Mouse (Mus musculus): Measurements from ENCODE around the gene Spats2.
"Not testable (repeated sequence)": the region's sequence is repeated elsewhere in the genome, so short reads cannot be mapped to it uniquely, and the experiment has no call there.

The Spats2 gene

DNA sequence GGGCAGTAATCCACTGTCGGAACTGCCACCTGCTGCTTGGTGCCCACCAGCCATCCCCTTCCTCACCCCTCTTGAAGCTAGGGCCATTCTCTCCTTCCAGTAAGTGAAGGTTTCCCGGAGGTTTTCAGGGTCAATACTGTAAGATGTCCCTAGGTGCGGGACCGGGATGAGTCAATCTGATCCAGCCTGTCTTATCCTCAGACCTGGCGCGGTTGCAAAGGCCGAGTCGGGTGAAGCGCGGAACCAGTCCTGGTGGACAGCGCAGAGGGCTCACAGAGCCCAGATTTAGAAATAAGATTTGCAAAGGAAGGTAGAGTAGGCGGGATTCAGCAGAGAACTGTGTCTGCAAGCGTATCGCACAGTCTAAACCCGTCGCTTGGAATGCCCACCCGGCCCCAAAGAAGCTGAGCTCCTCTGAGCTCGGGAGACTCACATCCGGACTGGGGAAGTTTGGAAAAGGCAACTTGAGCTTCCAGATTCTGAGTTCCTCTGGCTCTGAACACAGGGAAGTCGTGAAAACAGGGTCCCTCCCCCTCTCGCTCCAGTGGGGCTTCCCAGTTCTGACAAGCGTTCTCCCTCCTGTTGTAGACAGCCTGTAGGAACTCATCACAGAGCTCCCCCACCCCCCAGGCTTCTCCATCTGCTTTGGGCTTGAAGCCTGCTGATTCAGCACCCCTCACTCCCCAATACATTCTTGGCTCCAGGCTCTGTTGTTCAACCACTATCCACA is 99.5 kb downstream of the Spats2 start:
- DNase-seq = peak; percentile 36 to 51

GRCm38 (mm10) chr15:99226090-99226489 is 100.4 kb downstream of the Spats2 start:
- no peak for DNase-seq

- no peak for DNase-seq
These were observed 106.3 kb downstream of the Spats2 start for GRCm38 (mm10) chr15:99231998-99232397.

DNA sequence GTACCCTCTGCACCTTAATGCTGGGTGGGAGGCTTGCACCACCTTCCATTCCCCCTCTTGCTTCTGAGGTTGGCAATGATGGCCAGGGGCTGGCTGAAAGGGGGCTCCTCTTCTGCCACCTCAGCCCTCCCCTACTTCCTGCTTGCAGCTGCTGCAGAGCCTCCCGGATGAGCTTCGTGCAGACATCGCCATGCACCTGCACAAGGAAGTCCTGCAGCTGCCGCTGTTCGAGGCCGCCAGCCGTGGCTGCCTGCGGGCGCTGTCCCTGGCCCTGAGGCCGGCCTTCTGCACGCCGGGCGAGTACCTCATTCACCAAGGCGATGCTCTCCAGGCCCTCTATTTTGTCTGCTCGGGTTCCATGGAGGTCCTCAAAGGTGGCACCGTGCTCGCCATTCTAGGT is 108.0 kb downstream of the Spats2 start:
- DNase-seq = no peak

- no peak for DNase-seq
These were observed 108.8 kb downstream of the Spats2 start for GRCm38 (mm10) chr15:99234326-99235010.

GRCm38 (mm10) chr15:99238006-99238405 is 112.3 kb downstream of the Spats2 start:
- DNase-seq = no peak

DNA sequence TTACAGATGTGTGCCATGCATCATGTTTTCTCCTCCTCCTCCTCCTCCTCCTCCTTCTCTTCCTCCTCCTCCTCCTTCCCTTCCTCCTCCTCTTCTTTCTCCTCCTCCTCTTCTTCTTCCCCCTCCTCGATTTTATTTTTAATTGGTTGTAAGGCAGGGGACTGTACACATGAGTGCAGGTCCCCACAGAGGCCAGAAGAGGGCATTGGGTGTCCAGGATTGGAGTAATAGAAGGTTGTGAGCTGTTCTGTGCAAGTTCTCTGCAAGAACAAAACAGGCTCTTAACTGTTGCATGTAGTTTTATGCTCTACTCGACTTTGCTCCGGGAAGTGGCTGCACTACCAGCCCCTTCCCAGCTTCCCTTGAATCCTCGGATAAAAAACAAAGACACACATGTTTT is 114.4 kb downstream of the Spats2 start:
- DNase-seq = no peak

DNA sequence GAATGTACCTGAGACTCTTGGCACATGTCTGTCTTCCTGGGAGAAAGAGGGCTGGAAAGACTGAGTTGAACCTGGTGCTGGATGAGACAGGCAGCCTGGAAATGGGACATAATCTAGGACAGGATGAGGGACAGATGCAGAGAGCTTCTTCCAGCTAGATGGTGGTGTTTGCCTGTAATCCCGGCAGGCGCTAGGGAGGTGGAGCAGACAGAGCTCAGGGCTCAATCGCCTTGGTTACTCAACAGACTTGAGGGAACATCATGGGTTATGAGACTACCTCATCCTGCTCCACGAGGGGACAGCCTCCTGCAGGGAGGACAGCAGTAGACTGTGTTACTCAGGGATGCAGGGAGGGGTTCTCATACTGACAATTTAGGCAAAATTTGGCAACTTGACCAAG is 115.5 kb downstream of the Spats2 start:
- no peak for DNase-seq

- no peak for DNase-seq
These were observed 116.3 kb downstream of the Spats2 start for GRCm38 (mm10) chr15:99242045-99242444.

- peak; percentile 71 to 80 for DNase-seq
These were observed 121.0 kb downstream of the Spats2 start for GRCm38 (mm10) chr15:99246736-99247135.

DNA sequence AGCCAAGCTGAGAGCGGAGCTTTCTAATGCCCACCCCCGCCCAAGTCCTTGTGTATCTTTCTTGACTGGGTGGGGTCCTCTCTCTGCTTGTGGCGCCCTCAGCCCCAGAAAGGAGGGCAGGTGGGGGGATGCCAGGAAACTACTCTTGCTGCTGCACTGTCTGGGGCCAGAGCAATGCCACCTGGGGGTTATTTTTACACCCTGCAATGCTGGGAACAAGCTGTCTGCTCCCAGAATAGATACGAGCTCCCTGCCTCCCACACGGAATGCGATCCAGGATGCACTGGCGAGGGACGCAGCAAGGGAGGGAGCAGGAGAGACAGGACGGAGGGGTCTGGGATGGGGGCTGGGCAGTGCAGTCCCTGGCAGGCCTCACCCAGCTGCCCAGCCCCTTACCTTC is 123.3 kb downstream of the Spats2 start:
- no peak for DNase-seq

DNA sequence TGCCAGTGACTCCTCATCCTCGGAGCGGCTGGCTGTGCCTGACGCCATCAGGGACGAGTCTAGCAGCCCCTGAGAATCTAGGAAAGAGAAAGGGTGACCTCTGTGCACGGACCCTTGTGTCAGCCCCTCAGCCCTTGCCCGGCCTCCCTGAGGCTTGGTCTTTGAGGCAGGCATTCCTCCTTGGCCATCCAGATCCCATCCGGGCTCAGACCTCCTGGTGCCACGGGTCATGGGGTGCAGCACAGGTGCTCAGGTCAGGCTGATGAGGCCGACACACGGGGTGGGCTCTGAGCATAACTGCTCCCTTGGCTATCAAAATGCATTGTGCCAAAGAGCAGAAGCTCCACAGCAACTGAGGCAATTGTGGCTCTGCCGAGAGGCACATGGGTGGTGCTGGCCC is 124.2 kb downstream of the Spats2 start:
- DNase-seq = no peak

DNA sequence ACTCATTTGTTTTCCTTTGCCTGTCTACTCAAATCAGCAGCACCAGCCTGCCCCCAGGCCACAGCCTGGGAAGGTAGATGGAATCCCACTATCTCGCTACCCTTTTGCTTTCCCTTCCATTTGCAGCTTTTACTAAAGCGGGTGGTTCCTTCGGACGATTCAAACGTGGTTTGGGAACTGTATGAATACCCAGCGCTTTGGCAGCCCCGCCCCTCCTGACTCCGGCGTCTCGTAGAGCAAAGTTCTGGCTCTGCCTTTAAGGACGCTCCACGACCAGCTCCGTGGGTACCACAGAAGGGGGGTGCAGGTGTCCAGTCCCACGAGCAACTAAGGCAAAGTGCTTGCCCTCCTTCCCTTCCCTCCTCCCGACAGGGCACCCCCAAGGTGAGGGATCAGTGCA is 125.4 kb downstream of the Spats2 start:
- not testable (repeated sequence) for DNase-seq

DNA sequence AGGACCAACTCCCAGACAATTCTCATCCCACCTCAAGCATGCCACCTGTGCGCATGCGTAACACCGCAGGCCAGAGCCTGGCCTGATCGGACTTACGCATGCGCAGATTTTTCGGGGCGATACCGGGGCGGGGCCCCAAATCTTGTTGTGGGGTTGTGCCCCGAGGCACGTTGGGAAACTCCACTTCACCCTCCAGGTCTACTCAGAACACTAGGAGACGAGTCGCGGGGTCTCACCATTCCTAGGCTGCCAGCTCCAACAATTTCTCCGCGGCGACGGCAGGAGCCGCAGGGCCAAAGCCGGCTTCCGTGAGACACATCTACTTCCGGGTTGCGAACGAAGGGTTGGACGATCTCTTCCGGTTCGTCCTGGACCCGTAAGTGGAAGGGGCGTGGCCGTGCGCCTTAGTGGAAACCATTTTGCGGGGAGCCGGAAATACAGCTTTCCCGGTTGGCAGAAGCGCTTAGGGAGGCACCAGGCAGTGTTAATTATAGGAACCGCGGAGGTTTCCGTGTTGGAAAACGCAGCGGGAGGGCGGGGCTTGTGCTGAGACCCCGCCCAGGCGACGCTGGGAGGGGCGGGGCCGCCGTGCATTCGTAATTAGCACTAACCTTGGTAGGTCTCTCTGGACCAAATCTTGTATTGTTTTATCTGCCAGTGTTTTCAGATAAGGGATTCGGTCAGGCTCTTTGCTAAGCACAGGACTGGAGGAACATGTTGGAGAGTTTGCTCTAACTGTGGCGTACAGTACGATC is 126.1 kb downstream of the Spats2 start, which contains the start of gene Mcrs1:
Mcrs1 (minus strand) TSS at position 336 of the 755 bp plus-strand sequence.
- peak; percentile 99 for DNase-seq

GRCm38 (mm10) chr15:99252381-99253174 is 126.9 kb downstream of the Spats2 start:
- peak in 1 of 2 experiments; percentile 76 for DNase-seq

GRCm38 (mm10) chr15:99253175-99253479 is 127.4 kb downstream of the Spats2 start:
- not testable (repeated sequence) for DNase-seq

- DNase-seq = no peak
These were observed 128.1 kb downstream of the Spats2 start for GRCm38 (mm10) chr15:99253772-99254171.

- no peak for DNase-seq
These were observed 128.8 kb downstream of the Spats2 start for GRCm38 (mm10) chr15:99254477-99255005.

DNA sequence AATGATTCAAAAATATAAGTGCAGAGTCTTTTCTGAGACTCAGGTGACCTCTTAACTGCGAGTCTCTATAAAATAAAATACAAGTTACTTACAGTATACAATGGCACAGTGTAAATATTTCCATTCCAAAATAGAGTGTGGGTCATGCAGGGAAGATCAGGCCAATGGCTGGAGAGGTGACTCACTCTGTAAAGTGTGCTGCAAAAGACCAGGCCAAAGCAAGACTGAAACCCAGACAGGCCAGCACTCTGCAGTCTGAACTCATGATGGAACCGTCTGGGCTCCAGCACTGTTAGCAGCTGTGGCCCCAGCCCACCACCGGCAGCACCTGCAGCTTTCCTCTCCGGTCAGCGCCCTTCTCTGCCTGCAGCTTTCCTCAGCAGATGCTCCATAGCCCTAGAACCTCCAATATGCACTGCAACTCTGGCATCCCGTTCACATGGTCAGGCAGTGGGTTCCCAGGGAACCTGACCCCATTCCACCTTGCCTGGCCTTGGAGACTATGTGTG is 129.6 kb downstream of the Spats2 start:
- no peak for DNase-seq

GRCm38 (mm10) chr15:99259167-99259729 is 133.5 kb downstream of the Spats2 start:
- DNase-seq = no peak

- DNase-seq = peak in 1 of 2 experiments; percentile 35
These were observed 134.1 kb downstream of the Spats2 start for GRCm38 (mm10) chr15:99259730-99260252.

GRCm38 (mm10) chr15:99262702-99263101 is 137.0 kb downstream of the Spats2 start:
- no peak for DNase-seq
